Mouse (Mus musculus) lung, postnatal 0 days (tissue): ENCODE results near the gene Olfr472. TPM values are rescaled to one million over a fixed set of nuclear protein-coding genes. Genes with fewer than 3 reads are reported as not detected.
"Not testable (repeated sequence)": the region's sequence is repeated elsewhere in the genome, so short reads cannot be mapped to it uniquely, and the experiment has no call there.

Experiments used
- ATAC-seq: fragments of 200-750 bp; cut with Nextera tagmentation; 2 replicates; pipeline ENCODE4 v1.8.0; 2017; ENCODE audit warnings: moderate library complexity
- DNase-seq: peaks from one replicate; pipeline ENCODE4 v3.0.0-alpha.2; 2016; ENCODE audit warnings: low spot score
- H3K27ac ChIP-seq: fragments of 300-500 bp; sonication (generic); 2 replicates; pipeline ENCODE4 v1.5.1; 2014; ENCODE audit warnings: antibody characterized with exemption, mild to moderate bottlenecking, low read length, mixed read lengths
- H3K27me3 ChIP-seq: fragments of 300-500 bp; sonication (generic); replicated peaks from 2 replicates; pipeline ENCODE4 v1.6.1; 2014; ENCODE audit warnings: low read length, mixed read lengths; ENCODE audit not compliant: insufficient read depth
- H3K36me3 ChIP-seq: fragments of 300-500 bp; sonication (generic); 2 replicates; pipeline ENCODE4 v1.6.1; 2014; ENCODE audit warnings: low read length, mixed read lengths; ENCODE audit not compliant: insufficient read depth
- H3K4me1 ChIP-seq: fragments of 300-500 bp; sonication (generic); 2 replicates; pipeline ENCODE4 v1.6.1; 2014; ENCODE audit warnings: antibody characterized with exemption, low read depth, low read length, mixed read lengths; ENCODE audit not compliant: insufficient read depth
- H3K4me2 ChIP-seq: fragments of 300-500 bp; sonication (generic); replicated peaks from 2 replicates; pipeline ENCODE4 v1.6.1; 2014; ENCODE audit warnings: low read depth, mild to moderate bottlenecking, low read length, moderate library complexity, mixed read lengths
- H3K4me3 ChIP-seq: fragments of 300-500 bp; sonication (generic); 2 replicates; pipeline ENCODE4 v1.5.1; 2014; ENCODE audit warnings: low read depth, low read length
- H3K9ac ChIP-seq: fragments of 300-500 bp; sonication (generic); replicated peaks from 2 replicates; pipeline ENCODE4 v1.6.1; 2014; ENCODE audit warnings: low read depth, mild to moderate bottlenecking
- H3K9me3 ChIP-seq: fragments of 300-500 bp; sonication (generic); 2 replicates; pipeline ENCODE4 v1.6.1; 2016; ENCODE audit warnings: low read length, mixed read lengths
- CTCF ChIP-seq: IDR thresholded peaks from 2 replicates; pipeline ENCODE4 v1.5.1; 2016; ENCODE audit warnings: antibody characterized with exemption, mild to moderate bottlenecking
- EP300 ChIP-seq: IDR thresholded peaks from 2 replicates; pipeline ENCODE4 v1.6.1; 2016; ENCODE audit warnings: antibody characterized with exemption, mild to moderate bottlenecking, control low read depth
- WGBS: fragments of 180-500 bp; shearing (Covaris S2); extraction: QIAGEN DNeasy Blood & Tissue Kit; methylation state at CpG from one replicate; pipeline ENCODE4 v1.1.7; 2014; 5-methylcytosine and 5-hydroxymethylcytosine counted together
- polyA plus RNA-seq: library from polyadenylated mRNA; unstranded; fragments of >200 nt; fragmentation: Nextera tagmentation; extraction: Ambion mirVana; gene quantifications from 2 replicates; pipeline ENCODE4 v1.2.1, GENCODE M21; 2015

The Olfr472 gene
- polyA plus RNA-seq, result not detected in 2 replicates

DNA sequence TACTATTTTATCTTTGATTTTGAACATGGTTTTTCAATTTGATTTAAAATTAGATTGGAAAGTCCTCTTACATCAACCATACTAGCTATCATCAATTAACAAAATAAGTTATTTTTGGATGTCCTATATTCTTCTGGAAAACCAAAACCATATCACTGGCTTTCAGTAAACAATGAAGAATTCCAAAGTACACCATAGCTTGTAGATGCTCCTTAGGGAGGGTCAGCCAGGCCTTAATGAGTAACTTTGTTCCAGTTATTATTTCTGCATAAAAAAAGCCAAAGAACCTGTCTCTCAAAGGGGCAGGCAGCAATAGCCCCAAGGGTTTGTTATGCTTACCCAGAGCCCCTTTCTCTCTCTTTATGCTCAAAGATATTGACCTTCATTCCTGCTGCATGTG is at the start of gene Olfr472:
Olfr472 (plus strand) TSS at position 301 of the 400 bp plus-strand sequence.
- Histone ChIP-seq H3K4me1 (no peaks in the 10 kb centered on the region), H3K4me2 (no peak within 1 kb of the TSS), H3K27ac (no peak within 1 kb of the TSS), H3K9me3 (no peaks in the 10 kb centered on the region), H3K4me3 (no peak within 1 kb of the TSS), H3K36me3 (no peaks in the 10 kb centered on the region), H3K9ac (no peak within 1 kb of the TSS), H3K27me3 (no peaks in the 10 kb centered on the region)
- TF ChIP-seq CTCF (no peak), EP300 (no peak)
- DNase-seq, result no peak
- ATAC-seq, result no peak

DNA sequence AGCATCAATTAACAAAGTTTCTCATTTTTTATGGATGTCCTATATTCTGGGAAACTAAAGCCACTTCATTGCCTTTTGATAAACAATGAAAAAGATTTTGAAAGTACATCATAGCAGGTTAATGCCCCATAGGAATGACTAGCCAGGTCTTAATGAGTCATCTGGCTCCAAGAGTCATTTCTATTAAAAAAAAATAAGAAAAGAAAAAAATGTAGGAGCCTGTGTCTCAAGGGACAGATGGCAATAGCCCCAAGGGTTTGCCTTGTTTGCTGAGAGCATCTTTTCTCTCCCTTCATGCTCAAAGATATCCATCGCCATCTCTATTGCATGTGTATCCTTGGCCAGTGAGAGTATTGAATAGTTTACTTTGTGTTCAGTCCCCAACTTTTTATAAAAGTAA is 32.4 kb downstream of the Olfr472 start, which contains the start of gene Olfr473:
Olfr473 (plus strand) TSS at position 301 of the 400 bp plus-strand sequence.
- ATAC-seq, result no peak
- no peaks in the 10 kb centered on the region for H3K9me3 ChIP-seq
- WGBS, result 85% methylated on average over 1 of the region's 1 CpGs

DNA sequence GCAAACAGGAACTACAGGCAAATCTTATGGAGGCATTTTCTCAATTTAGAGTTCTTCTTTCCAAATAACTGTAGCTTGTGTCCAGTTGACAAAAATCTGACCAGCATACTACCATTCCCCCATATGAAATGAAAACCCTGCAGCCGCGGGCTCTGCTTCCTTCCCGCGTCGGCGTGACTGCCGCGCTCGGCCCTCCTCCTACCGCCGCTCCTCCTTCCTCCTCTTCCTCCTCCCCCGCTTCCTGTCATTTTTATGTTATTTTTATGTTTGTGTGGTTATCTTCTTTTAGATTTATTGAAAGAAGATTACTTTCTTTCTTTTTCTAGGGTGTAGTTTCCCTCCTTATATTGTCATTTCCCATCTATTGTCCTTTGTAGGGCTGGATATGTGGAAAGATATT is 54.8 kb downstream of the Olfr472 start:
- not testable (repeated sequence) for ATAC-seq, H3K36me3 ChIP-seq, H3K27ac ChIP-seq, H3K27me3 ChIP-seq, H3K4me1 ChIP-seq, H3K4me2 ChIP-seq, H3K9me3 ChIP-seq, H3K9ac ChIP-seq, H3K4me3 ChIP-seq, DNase-seq
- WGBS, result 93% methylated on average over 12 of the region's 12 CpGs

More for the DNA sequence above, 32.4 kb downstream of the Olfr472 start, which contains the start of gene Olfr473:
- H3K4me1 ChIP-seq, result no peaks in the 10 kb centered on the region
- no peak within 1 kb of the TSS for H3K9ac ChIP-seq
- no peak within 1 kb of the TSS for H3K4me2 ChIP-seq
- H3K27me3 ChIP-seq, result no peaks in the 10 kb centered on the region
- DNase-seq, result no peak
- H3K27ac ChIP-seq, result no peak within 1 kb of the TSS
- no peak for TF ChIP-seq EP300
- no peak for TF ChIP-seq CTCF
- H3K4me3 ChIP-seq, result no peak within 1 kb of the TSS
- H3K36me3 ChIP-seq, result no peaks in the 10 kb centered on the region

DNA sequence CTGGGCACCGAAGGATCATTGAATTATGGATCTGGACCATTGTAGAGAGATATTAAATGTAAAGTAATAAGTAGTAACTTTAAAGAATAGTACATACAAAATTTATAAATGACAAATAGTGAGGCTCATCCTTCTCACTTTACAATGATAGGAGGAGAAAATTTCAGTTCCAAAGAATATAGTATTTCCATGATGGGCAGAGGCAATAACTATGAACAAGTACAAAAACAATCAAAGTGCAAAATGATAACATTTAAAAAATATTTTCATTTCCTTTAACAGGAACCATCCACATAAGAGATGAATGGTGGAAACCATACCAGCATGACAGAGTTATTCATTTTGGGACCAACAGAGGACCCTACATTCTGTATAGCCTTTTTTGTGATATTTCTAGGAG is 56.6 kb downstream of the Olfr472 start, which contains the start of gene Olfr474:
Olfr474 (plus strand) TSS at position 301 of the 400 bp plus-strand sequence.
- Histone ChIP-seq H3K4me3 (no peak within 1 kb of the TSS), H3K4me1 (no peaks in the 10 kb centered on the region), H3K27ac (no peak within 1 kb of the TSS), H3K9ac (no peak within 1 kb of the TSS), H3K27me3 (no peaks in the 10 kb centered on the region), H3K4me2 (no peak within 1 kb of the TSS), H3K9me3 (no peaks in the 10 kb centered on the region), H3K36me3 (no peaks in the 10 kb centered on the region)
- ATAC-seq (no peak), DNase-seq (no peak)
- TF ChIP-seq CTCF (no peak), EP300 (no peak)
- WGBS, result 70% methylated on average over 1 of the region's 1 CpGs

Other genes starting within 250 kb of the Olfr472 start
- 0.07 and 0.12 TPM in 2 replicates for gene Cyb5r2, start 139.9 kb upstream of the Olfr472 start, polyA plus RNA-seq
- not detected in 2 replicates for gene Ovch2, start 96.7 kb upstream of the Olfr472 start, polyA plus RNA-seq
- not detected in 2 replicates for gene Olfr467, start 85.6 kb upstream of the Olfr472 start, polyA plus RNA-seq
- not detected in 2 replicates for gene Olfr469, start 72.4 kb upstream of the Olfr472 start, polyA plus RNA-seq
- gene Olfr470, start 50.4 kb upstream of the Olfr472 start, polyA plus RNA-seq, result not detected in 2 replicates
- not detected in 2 replicates for gene Olfr473, start 32.5 kb downstream of the Olfr472 start, polyA plus RNA-seq
- gene Olfr474, start 56.7 kb downstream of the Olfr472 start, polyA plus RNA-seq, result not detected in 2 replicates
- not detected in 2 replicates for gene Olfr476, start 66.9 kb downstream of the Olfr472 start, polyA plus RNA-seq
- gene Olfr477, start 88.8 kb downstream of the Olfr472 start, polyA plus RNA-seq, result not detected in 2 replicates
- gene Olfr478, start 136.1 kb downstream of the Olfr472 start, polyA plus RNA-seq, result not detected in 2 replicates
- not detected in 2 replicates for gene Olfr479, start 152.8 kb downstream of the Olfr472 start, polyA plus RNA-seq
- gene Olfr480, start 169.4 kb downstream of the Olfr472 start, polyA plus RNA-seq, result not detected in 2 replicates
- not detected in 2 replicates for gene Olfr481, start 182.0 kb downstream of the Olfr472 start, polyA plus RNA-seq
- 0.08 and 0.16 TPM in 2 replicates for gene Olfr482, start 199.7 kb downstream of the Olfr472 start, polyA plus RNA-seq
- gene Olfr483, start 202.9 kb downstream of the Olfr472 start, polyA plus RNA-seq, result not detected in 2 replicates
- gene Olfr484, start 229.5 kb downstream of the Olfr472 start, polyA plus RNA-seq, result not detected in 2 replicates